Mouse (Mus musculus): ENCODE data around the gene AU040320.

DNA sequence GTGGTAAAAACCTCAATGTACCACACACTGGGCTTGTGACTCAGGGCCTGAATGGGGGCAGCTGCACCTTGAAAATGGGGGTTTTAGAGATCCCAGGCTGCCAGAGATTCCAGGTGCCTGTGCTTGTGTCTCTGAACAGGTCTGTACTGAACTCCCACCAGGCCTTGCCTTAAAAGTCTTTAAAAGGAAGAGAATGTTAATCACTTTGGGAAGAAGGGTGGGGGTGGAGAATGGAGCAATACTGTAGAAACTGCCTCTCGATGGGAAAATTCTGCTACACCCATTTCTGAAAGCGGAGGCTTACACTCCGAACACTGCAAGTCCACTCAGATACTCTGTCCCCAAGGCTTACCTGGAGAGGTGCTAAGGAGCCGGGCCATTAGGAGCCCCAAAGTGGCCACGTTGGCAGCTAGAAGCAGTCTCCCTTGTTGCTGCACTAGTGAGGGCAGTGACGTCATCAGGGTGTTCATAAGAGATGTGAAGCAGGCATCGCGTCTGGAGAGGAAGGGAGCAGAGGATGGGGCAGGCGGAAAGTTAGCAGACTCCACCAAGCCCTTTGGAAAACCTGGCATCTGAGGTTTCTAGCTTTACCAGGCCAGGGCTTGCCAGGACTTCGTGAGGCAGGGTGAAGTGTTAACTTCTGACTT, 7.0 kb upstream of the AU040320 start:
- TF ChIP-seq CTCF (IDR thresholded peaks at IDR 0.05; ENCODE audit: low read depth) (no peak), EP300 (optimal IDR thresholded peaks at IDR 0.05) (no peak)

Measured in stomach, postnatal 0 days (tissue).